Mouse (Mus musculus) retina, postnatal 7 days (tissue): Measurements from ENCODE around the gene Serpine2.

Experiments
- DNase-seq: peaks from one replicate; pipeline ENCODE4 v3.0.0-alpha.2; 2012; ENCODE audit warnings: low read depth, low spot score

Serpine2 gene

DNA sequence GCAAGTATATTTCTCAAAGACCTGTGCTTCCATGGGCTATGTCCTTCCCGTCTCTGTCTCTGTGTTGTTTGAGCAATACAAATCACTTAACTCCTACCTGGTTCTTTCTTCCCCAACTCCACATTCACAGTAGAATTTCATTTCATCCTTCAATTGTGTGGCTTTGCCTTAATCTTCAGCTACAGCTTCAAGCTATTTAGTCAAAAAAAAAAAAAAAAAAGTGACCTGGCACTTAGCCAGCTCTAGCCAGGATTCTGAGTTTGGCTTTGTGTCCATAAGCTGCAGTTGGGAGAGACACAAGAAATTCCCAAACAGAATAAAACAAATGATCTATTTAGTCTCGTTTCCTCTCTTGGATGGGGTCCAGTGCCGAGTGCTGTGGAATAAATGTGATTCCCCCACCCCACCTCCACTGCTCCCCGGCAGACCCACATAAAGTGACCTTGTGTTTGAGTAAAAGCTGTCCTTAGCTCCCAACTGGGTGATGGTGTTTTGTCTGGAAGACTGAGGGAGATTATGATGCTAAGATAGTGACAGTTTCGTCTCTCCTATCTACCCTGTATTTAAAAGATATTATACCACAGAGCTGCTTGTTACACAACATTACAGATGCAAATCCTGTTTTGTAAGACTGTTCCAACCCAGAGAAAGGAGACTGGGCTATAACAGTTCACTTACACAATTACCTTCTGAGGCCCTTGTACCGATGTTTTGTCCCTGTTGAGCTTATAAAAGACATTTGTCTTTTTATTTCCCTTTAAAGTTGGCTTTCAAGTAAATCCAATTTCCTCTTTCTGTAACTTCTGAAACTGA, at the start of gene Serpine2:
TSS of gene Serpine2 (minus strand) at position 51 of the 813 bp plus-strand sequence.
- no peak for DNase-seq

- no peak for DNase-seq
These were observed 46.8 kb upstream of the Serpine2 start for GRCm38 (mm10) chr1:79907811-79908210.

- no peak for DNase-seq
These were observed 44.3 kb upstream of the Serpine2 start for GRCm38 (mm10) chr1:79905241-79905640.

DNA sequence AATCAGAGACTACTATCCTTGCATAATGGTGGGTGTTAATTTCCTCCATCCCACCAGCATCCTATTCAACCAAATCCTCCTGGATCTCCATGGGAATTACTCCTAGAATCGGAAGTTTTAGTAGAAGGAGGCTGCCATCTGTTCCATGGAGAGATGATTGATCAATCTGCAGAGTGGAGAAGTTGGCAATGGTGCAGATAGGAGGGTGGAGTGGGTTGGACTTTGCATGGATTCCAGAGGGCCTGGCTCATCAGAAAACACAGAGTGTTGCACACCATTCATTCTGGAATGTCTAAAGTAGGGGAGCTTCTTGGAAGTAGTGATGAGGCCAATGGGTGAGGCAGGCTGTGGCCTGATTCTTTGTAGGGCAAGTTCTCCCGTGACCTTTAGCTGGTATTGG, 41.9 kb upstream of the Serpine2 start:
- no peak for DNase-seq

- DNase-seq: no peak
These were observed 21.7 kb upstream of the Serpine2 start for GRCm38 (mm10) chr1:79882648-79883047.

GRCm38 (mm10) chr1:79874741-79875140, 13.8 kb upstream of the Serpine2 start:
- DNase-seq: no peak

- no peak for DNase-seq
These were observed 455 bp downstream of the Serpine2 start for GRCm38 (mm10) chr1:79860411-79861039.

DNA sequence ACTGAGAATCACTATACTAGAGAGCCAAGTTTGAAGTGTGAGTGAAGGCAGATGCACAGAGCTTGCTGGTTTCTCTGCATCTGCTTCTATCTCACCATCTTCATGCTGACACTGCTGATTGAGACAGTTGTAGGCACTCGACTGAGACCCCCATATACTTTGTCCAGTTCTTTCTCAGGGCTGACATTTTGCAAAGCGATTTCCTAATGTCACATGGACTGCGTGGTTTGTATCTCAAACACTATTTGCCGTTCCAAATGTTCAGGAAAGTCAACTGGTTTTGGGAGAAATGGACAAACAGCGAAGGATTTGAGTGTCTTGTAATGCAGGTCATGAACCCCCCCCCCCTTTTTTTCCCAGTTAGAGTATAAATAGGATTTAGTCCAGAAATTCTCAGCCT, 1.0 kb downstream of the Serpine2 start:
- DNase-seq: no peak

DNA sequence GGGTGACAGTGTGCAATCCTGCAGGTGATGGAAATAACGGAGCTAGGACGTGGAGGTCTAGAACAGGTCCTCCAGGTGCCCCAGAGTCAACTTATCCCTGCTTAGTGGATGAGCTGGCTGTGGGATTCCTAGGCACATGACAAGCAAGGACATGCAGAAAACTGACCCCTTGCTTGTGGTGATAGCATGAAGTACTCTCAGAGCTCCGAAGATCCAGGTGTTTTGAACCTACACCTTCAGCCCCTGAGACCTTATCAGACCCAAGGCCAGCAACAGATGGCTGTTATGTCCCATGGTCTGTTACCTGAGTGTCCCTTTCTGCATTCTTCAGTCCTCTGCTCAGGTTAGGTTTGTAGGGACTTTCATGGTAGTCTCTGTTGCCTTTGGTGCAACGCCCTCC, 2.0 kb downstream of the Serpine2 start:
- no peak for DNase-seq

DNA sequence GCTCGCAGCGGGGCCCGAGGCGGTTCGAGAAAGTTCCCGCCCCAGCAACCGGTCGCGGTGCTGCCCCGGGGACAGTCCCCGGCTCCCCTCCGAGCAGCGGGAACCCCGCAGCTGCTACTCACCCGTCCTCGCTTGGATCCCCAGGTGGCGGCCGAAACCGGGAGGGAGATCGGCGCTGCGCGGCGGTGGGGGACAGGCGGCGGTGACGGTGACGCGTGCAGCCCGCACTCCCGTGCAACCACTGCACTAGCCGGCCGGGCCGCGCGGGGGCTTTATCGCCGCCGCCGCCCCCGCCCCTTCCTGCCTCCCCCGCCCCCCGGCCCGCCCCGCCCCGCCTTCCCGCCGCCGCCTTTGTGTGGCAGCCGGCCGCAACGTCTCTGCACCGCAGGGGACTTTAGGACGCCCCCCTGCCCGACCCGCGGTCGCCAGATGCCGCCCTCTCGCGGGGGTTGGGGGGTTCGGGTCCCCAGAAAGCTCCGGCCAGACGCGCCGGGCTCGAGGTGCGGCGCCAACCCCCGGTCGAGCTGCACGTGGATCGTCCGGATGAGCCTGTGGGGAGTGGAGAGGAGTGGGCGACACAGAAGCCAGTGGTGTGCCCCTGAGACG, 2.5 kb downstream of the Serpine2 start:
- DNase-seq: peak; percentile 23

DNA sequence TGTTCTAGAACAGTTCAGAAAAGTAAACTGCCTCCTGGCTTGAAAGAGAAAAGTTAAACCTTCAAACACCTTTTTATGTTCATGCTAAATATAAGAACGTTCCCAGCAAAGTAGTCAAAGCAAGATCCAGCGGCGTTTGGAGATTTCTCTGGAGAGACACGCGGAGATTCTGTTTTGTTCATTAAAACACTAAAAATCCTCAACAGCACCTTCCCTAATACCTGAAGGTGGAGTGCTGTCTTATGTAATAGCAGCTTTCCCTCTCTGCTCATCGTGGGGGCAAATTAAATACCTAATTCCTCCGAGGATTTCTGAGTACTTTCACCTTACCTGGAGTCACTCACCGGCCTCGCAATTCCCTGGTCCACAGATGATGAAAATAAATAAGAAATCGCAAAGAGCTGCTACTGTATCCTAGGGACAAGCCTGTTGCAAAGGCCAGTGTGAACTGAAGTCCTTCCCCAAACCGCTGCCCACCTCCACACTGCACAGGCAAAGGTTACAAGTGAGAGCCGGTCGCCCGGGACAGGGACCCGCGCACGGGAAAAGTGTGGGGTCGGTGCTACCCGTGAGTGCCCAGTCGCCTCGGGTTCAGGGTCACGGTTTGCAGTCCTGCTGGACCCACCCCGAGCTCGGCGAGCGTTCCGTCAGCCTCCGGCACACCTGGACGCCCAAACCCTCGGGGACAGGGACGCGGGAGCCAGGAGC, 3.1 kb downstream of the Serpine2 start:
- no peak for DNase-seq

- no peak for DNase-seq
These were observed 4.2 kb downstream of the Serpine2 start for GRCm38 (mm10) chr1:79856756-79857155.

GRCm38 (mm10) chr1:79853527-79853926, 7.5 kb downstream of the Serpine2 start:
- no peak for DNase-seq

DNA sequence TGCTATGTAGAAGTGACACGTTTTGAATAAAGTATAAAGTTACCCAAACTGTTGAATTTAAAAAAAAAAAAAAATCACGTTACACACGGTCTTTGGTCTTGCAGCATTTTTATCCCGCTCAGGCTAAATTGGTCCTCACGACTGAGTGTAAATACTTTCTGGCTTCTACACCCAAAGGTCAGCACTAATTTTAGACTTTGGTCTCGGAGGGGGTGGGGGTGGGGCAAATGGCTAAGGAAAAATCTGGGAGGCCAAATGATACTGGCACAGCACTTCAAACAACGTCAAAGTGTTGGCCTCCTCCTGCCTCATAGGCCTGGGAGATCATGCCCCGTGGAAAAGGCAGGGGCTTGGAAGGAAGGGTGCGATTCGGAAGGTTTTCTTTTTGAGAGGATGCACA, 10.6 kb downstream of the Serpine2 start:
- DNase-seq: no peak

DNA sequence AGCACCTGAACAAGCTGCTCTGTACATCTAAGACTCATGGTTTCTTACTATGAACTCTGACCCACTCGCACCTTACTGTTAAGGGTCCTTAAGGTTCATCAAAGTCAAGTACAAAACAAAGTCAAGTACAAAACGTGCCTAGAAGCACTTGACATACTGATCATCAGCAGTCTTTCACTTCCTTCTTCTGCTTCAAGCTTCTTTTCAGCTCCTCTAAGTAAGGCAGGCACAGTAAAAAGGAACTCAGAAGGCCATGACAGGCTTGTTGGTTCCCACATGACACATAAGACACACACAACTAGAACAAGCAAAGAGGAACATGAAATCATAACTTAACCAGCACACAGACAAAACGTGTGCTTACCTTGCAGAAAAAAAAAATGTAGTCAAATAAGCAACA, 12.3 kb downstream of the Serpine2 start:
- no peak for DNase-seq

DNA sequence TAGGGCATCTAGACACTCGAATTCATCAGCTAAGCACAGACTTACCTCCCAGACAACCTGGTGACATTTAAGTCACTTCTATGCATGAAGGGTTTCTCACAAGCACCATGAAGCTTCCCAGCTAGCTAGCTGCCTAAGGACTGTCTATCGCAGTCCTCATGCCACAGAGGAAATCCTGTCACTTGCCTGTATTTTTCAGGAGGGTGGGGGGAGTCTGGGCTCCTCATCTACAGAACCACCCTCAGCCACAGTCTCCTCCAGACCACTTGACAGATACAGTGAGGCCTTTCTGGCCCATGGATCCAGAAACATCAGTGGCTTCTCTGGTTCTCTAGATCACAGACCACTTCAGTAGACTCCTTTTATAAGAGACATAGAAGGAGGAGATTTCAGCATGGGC, 14.1 kb downstream of the Serpine2 start:
- no peak for DNase-seq

DNA sequence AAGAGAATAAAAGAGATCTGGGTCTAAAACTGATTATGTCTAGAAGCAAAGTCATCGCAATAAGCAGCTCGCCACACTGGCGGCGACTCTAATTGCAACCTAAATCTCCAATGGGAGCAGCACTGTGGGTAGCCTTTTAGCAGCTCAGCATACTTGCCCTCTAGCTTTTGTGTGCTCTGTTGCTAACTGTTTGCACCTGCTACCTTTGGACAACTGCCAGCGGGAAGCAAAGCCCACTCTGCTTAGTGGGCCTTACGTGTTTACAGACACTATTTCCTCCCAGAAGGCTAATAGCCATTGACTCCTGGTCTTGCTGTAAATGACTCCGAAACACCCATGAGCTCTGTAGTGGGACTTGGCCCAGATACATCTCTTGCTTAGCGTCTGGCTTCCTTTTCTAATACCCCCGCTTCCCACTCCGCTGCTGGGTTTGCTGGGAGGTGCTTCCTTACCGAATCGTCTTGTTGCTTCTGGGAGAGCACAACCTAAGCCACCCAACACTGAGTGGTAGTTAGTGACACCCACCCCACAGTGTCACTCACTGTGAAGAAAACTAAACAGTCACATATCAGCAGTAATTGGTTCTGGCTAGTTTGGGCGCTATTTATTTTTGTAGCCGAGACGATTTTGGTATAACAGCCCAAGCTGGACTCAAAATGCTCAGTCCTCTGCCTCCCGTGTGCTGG, 28.1 kb downstream of the Serpine2 start:
- peak; percentile 21 for DNase-seq

- DNase-seq: no peak
These were observed 36.9 kb downstream of the Serpine2 start for GRCm38 (mm10) chr1:79823951-79824633.

DNA sequence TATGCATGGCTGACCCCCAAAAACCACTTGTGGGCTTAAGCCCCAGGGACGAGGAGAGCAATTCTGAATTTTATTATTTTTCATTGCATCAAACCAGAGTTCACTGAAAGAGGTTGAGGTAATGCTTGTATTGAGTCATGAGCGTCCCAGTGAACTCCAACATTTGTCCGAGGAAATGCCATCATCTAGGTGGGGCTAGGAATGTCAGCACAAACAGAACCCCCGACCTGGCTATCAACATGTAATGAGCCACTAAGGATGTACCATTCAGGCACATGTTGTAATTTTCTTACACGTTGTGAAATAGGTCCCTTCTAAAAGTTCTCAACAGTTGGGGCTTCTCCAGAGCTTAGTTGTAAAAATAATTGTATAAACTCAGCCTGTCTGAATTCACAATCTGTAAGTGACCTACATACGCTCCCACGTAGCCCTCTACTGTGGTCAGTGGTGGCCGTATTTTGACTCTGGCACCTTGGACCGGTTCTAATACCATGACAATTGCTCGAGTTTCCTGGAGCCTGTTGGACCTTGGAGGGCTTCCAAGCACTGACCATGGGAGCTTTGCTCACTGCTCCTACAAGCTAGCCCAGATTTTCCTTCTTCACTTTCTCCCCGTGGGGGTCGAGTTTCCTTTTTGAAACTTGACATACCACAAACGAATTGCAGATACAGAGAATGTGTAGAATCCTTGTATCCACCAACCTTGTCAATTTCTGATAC, 38.0 kb downstream of the Serpine2 start:
- DNase-seq: no peak

DNA sequence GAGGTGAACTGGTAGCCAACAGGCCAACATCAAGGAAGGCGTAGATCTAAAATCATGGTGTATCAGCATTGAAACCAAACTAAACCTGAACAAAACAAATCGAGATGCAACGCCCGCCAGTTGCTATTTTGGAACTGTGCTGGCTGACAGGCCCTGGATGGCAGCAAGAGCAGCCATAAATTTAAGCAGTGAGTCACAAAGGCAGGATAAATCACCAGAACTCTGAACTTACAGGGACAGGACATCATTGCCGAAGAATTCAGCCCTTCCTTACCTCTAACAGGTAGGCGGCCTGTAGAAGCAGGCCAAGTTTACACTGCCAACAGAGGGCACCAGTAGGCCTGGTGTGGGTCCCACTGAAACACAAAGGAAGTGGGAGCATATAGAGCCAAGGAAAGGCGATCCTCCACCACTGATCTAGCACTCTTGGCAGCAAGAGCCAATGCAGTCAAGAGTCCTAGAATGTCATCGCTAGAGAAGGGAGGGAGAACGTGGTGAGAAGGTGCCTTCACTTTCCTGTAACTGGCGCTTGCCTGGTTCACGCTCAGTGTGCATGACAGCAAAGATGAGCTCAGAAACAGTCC, 41.6 kb downstream of the Serpine2 start:
- no peak for DNase-seq
